Mouse (Mus musculus) left cerebral cortex, postnatal 10 days (tissue): ENCODE measurements around the gene Mynn. TPM values are rescaled to one million over a fixed set of nuclear protein-coding genes. Genes with fewer than 3 reads are reported as not detected.

Source experiments
- DNase-seq, 2 experiments: peaks; one replicate each; pipeline ENCODE4 v3.0.0; 2021 to 2022; ENCODE audit warnings: low spot score in 2 of 2, mixed read lengths in 1 of 2; ENCODE audit errors: extremely low spot score in 1 of 2
- intact Hi-C: fragments of 180-260 bp; cut with DNase I; formaldehyde crosslinking; loops from one replicate; pipeline ENCODE4 v1.15.1; 2025
- total RNA-seq, 2 experiments: library from RNA; stranded (reverse); gene quantifications; 2 replicates each; pipeline ENCODE4 v1.2.3; 2021

Gene Mynn
- total RNA-seq, 2 experiments from 2014 or later: 15.7 to 17.0 TPM

- DNase-seq: no peak
- intact Hi-C loops: loop anchor here (5.0 kb wide), 1 partner anchor 206 kb away; no protein-coding TSS in a partner anchor
These were observed 9.1 kb downstream of the Mynn start for GRCm38 (mm10) chr3:30610930-30611329.

- intact Hi-C loops: no loop called here
- DNase-seq: no peak
These were observed 18.3 kb downstream of the Mynn start for GRCm38 (mm10) chr3:30620132-30620531.

GRCm38 (mm10) chr3:30633681-30634080 is 31.8 kb downstream of the Mynn start:
- intact Hi-C loops: no loop called here
- DNase-seq: no peak

- no peak for DNase-seq
- intact Hi-C loops: no loop called here
These were observed 33.8 kb downstream of the Mynn start for GRCm38 (mm10) chr3:30635629-30636028.

GRCm38 (mm10) chr3:30644207-30644606 is 42.3 kb downstream of the Mynn start, which contains the start of gene Lrriq4:
TSS of gene Lrriq4 (plus strand) at chr3:30644507.
- intact Hi-C loops: no loop called here
- DNase-seq: no peak

- intact Hi-C loops: no loop called here
- no peak for DNase-seq
These were observed 44.9 kb downstream of the Mynn start for GRCm38 (mm10) chr3:30646761-30647160.

GRCm38 (mm10) chr3:30647440-30648090 is 45.7 kb downstream of the Mynn start, which contains the start of gene Lrrc34:
TSS of gene Lrrc34 (minus strand) at chr3:30647869.
- peak; percentile 31 to 75 for DNase-seq
- intact Hi-C loops: no loop called here

- no peak for DNase-seq
- intact Hi-C loops: no loop called here
These were observed 46.6 kb downstream of the Mynn start for GRCm38 (mm10) chr3:30648466-30648865.

- intact Hi-C loops: no loop called here
- DNase-seq: peak in 1 of 2 experiments; percentile 30
These were observed 48.4 kb downstream of the Mynn start for GRCm38 (mm10) chr3:30650062-30650841.

GRCm38 (mm10) chr3:30655937-30656336 is 54.1 kb downstream of the Mynn start:
- DNase-seq: no peak
- intact Hi-C loops: no loop called here

- no peak for DNase-seq
- intact Hi-C loops: no loop called here
These were observed 56.6 kb downstream of the Mynn start for GRCm38 (mm10) chr3:30658486-30658885.

Other genes starting within 250 kb of the Mynn start
- 1 to 10 TPM; 4.2 to 4.7 TPM for gene Mecom, start 54.1 kb upstream of the Mynn start, total RNA-seq
- under 1 TPM; 0.73 to 0.99 TPM for gene Actrt3, start 2.1 kb upstream of the Mynn start, total RNA-seq
- gene Lrriq4, start 42.4 kb downstream of the Mynn start, total RNA-seq: not detected
- gene Lrrc34, start 45.8 kb downstream of the Mynn start, total RNA-seq: under 1 TPM; 0.30 to 0.34 TPM
- gene Lrrc31, start 97.8 kb downstream of the Mynn start, total RNA-seq: not detected
- not detected for gene Samd7, start 144.2 kb downstream of the Mynn start, total RNA-seq
- gene Sec62, start 190.8 kb downstream of the Mynn start, total RNA-seq: 10 to 100 TPM; 90.2 to 93.8 TPM